28 mouse cellular contexts compared by ENCODE assay signal in genomic region chr5:150186676-150187075, GRCm38 (mm10).
DNase-seq lines count a peak whose midpoint lies in the region; ATAC-seq lines count a peak whose summit lies in the region.
"Had no signal": no experiment of that assay in that cellular context is flagged by ENCODE, and none has a peak within 500 bp of the region (broad histone marks: within the 10 kb centered on the region; RNA-seq: fewer than 3 reads in every experiment).

No protein-coding gene starts in this region.

- H3K36me3 ChIP-seq in liver, embryonic 12.5 days: no peaks in the 10 kb centered on the region
- no peaks in the 10 kb centered on the region for H3K36me3 ChIP-seq in liver, embryonic 11.5 days (ENCODE audit: control insufficient read depth, insufficient read depth, low read length)
- H3K36me3 ChIP-seq in liver, embryonic 16.5 days (ENCODE audit: control insufficient read depth, insufficient read depth): no peaks in the 10 kb centered on the region
- no peaks in the 10 kb centered on the region for H3K36me3 ChIP-seq in forebrain, embryonic 11.5 days (ENCODE audit: control insufficient read depth, insufficient read depth, low read length)
- H3K36me3 ChIP-seq: embryonic facial prominence, embryonic 12.5 days; embryonic facial prominence, embryonic 15.5 days; forebrain, embryonic 12.5 days; forebrain, embryonic 15.5 days; G1E; heart, embryonic 15.5 days had no signal

- peak; percentile 52; the same call in 1 of the 2 replicates for ATAC-seq in liver, embryonic 12.5 days
- no peak for ATAC-seq in liver, embryonic 11.5 days (replicated peaks; ENCODE audit: low FRiP score)
- ATAC-seq in common myeloid progenitor, adult 5-6 weeks (replicated peaks; ENCODE audit: low read depth, poor library complexity, severe bottlenecking): peak; percentile 26; the same call in 1 of the 2 replicates
- ATAC-seq in liver, embryonic 16.5 days (ENCODE audit: low read depth): peak; percentile 55
- peak; percentile 89 for ATAC-seq in megakaryocyte-erythroid progenitor cell, adult 5-6 weeks (replicated peaks; ENCODE audit: low FRiP score, low TSS enrichment, poor library complexity, severe bottlenecking)
- ATAC-seq in forebrain, embryonic 11.5 days (replicated peaks; ENCODE audit: low FRiP score): no peak
- ATAC-seq: forebrain, embryonic 15.5 days had no signal

- H3K27ac ChIP-seq in liver, embryonic 12.5 days: no peak overlapping the region
- no peak overlapping the region for H3K27ac ChIP-seq in liver, embryonic 11.5 days (ENCODE audit: low read depth, low read length)
- H3K27ac ChIP-seq in liver, embryonic 16.5 days (ENCODE audit: low read length): no peak overlapping the region
- no peak overlapping the region for H3K27ac ChIP-seq in forebrain, embryonic 11.5 days (ENCODE audit: low read depth, low read length)
- H3K27ac ChIP-seq: embryonic facial prominence, embryonic 12.5 days; embryonic facial prominence, embryonic 15.5 days; forebrain, embryonic 12.5 days; forebrain, embryonic 15.5 days; heart, embryonic 15.5 days; hindbrain, embryonic 12.5 days; hindbrain, embryonic 15.5 days had no signal

- H3K4me1 ChIP-seq in liver, embryonic 12.5 days: peaks cover 12% of the 10 kb centered on the region
- no peaks in the 10 kb centered on the region; the same call in 1 of the 2 replicates for H3K4me1 ChIP-seq in liver, embryonic 11.5 days (replicated peaks; ENCODE audit: control insufficient read depth, insufficient read depth, low read length)
- H3K4me1 ChIP-seq in liver, embryonic 16.5 days (ENCODE audit: control insufficient read depth, low read depth, low read length): peaks cover 3% of the 10 kb centered on the region; the same call in 1 of the 2 replicates
- no peaks in the 10 kb centered on the region for H3K4me1 ChIP-seq in forebrain, embryonic 11.5 days (replicated peaks; ENCODE audit: control insufficient read depth, insufficient read depth, low read length)
- H3K4me1 ChIP-seq: embryonic facial prominence, embryonic 12.5 days; embryonic facial prominence, embryonic 15.5 days; forebrain, embryonic 12.5 days; forebrain, embryonic 15.5 days; heart, embryonic 12.5 days; heart, embryonic 15.5 days; hindbrain, embryonic 12.5 days; hindbrain, embryonic 15.5 days had no signal

- WGBS in liver, embryonic 12.5 days (ENCODE audit: insufficient replicate concordance): 60% methylated on average over 4 of the region's 4 CpGs
- 82% methylated on average over 4 of the region's 4 CpGs for WGBS in liver, embryonic 11.5 days
- WGBS in liver, embryonic 16.5 days (ENCODE audit: insufficient replicate concordance): 45% methylated on average over 4 of the region's 4 CpGs
- WGBS in forebrain, embryonic 11.5 days: 89% methylated on average over 4 of the region's 4 CpGs

- no peak overlapping the region for H3K4me2 ChIP-seq in liver, embryonic 12.5 days
- no peak overlapping the region for H3K4me2 ChIP-seq in liver, embryonic 11.5 days
- H3K4me2 ChIP-seq in liver, embryonic 16.5 days (ENCODE audit: low read depth, low read length): no peak overlapping the region
- H3K4me2 ChIP-seq in forebrain, embryonic 11.5 days (ENCODE audit: low read depth, low read length, severe bottlenecking): no peak overlapping the region
- H3K4me2 ChIP-seq: embryonic facial prominence, embryonic 12.5 days; embryonic facial prominence, embryonic 15.5 days; forebrain, embryonic 12.5 days; forebrain, embryonic 15.5 days; heart, embryonic 12.5 days; heart, embryonic 15.5 days; hindbrain, embryonic 12.5 days; hindbrain, embryonic 15.5 days had no signal

- DNase-seq in liver, embryonic 11.5 days (ENCODE audit: low spot score): no peak
- DNase-seq in forebrain, embryonic 11.5 days (ENCODE audit: low spot score): no peak
- no peak for DNase-seq in heart, postnatal 14 days
- DNase-seq: adrenal gland, adult 8-10 months; adrenal gland, postnatal 25 days; B cell, adult 2 months; cerebellum, adult 11-12 months; cerebellum, adult 8-10 months; cerebellum, postnatal 10 days; cerebellum, postnatal 36 days; gastrocnemius, postnatal 25 days; heart, adult 18-20 months; heart, postnatal 10 days; heart, postnatal 4 days had no signal

- H3K9ac ChIP-seq in liver, embryonic 12.5 days: no peak overlapping the region
- no peak overlapping the region for H3K9ac ChIP-seq in liver, embryonic 11.5 days (ENCODE audit: low read depth, low read length)
- H3K9ac ChIP-seq in liver, embryonic 16.5 days (ENCODE audit: low read depth, low read length): no peak overlapping the region
- no peak overlapping the region for H3K9ac ChIP-seq in forebrain, embryonic 11.5 days (ENCODE audit: low read length)
- H3K9ac ChIP-seq: embryonic facial prominence, embryonic 12.5 days; embryonic facial prominence, embryonic 15.5 days; forebrain, embryonic 12.5 days; forebrain, embryonic 15.5 days; heart, embryonic 12.5 days; heart, embryonic 15.5 days; hindbrain, embryonic 12.5 days; hindbrain, embryonic 15.5 days had no signal

- H3K9me3 ChIP-seq in liver, embryonic 12.5 days (replicated peaks): 0 out of 2 replicates have a peak, but pooled peaks cover 3% of the 10 kb centered on the region
- peaks cover 4% of the 10 kb centered on the region; the same call in 1 of the 2 replicates for H3K9me3 ChIP-seq in liver, embryonic 11.5 days (ENCODE audit: control insufficient read depth, low read length)
- no peaks in the 10 kb centered on the region for H3K9me3 ChIP-seq in liver, embryonic 16.5 days (replicated peaks; ENCODE audit: control insufficient read depth, low read length)
- H3K9me3 ChIP-seq in forebrain, embryonic 11.5 days (ENCODE audit: control insufficient read depth, low read length): peaks cover 3% of the 10 kb centered on the region; the same call in 1 of the 2 replicates
- H3K9me3 ChIP-seq: embryonic facial prominence, embryonic 15.5 days; forebrain, embryonic 15.5 days; heart, embryonic 15.5 days; hindbrain, embryonic 15.5 days had no signal

- H3K27me3 ChIP-seq in liver, embryonic 12.5 days (replicated peaks): no peaks in the 10 kb centered on the region
- no peaks in the 10 kb centered on the region for H3K27me3 ChIP-seq in liver, embryonic 11.5 days (replicated peaks; ENCODE audit: control insufficient read depth, insufficient read depth, low read length)
- no peaks in the 10 kb centered on the region for H3K27me3 ChIP-seq in liver, embryonic 16.5 days (ENCODE audit: control insufficient read depth, insufficient read depth, low read depth, low read length)
- no peaks in the 10 kb centered on the region for H3K27me3 ChIP-seq in forebrain, embryonic 11.5 days (ENCODE audit: control insufficient read depth, insufficient read depth, low read length)
- H3K27me3 ChIP-seq: CH12.LX; embryonic facial prominence, embryonic 12.5 days; embryonic facial prominence, embryonic 15.5 days; forebrain, embryonic 12.5 days; forebrain, embryonic 15.5 days; heart, embryonic 12.5 days; heart, embryonic 15.5 days; hindbrain, embryonic 12.5 days; hindbrain, embryonic 15.5 days had no signal

- intact Hi-C loops in heart, postnatal 14 days (cut with DNase I): no loop called here

- no peak overlapping the region for H3K4me3 ChIP-seq in liver, embryonic 12.5 days
- H3K4me3 ChIP-seq in liver, embryonic 11.5 days (ENCODE audit: low read depth, low read length): no peak overlapping the region
- H3K4me3 ChIP-seq in liver, embryonic 16.5 days (ENCODE audit: low read depth, low read length): no peak overlapping the region
- no peak overlapping the region for H3K4me3 ChIP-seq in forebrain, embryonic 11.5 days (ENCODE audit: low read depth, low read length)
- H3K4me3 ChIP-seq: embryonic facial prominence, embryonic 12.5 days; embryonic facial prominence, embryonic 15.5 days; forebrain, embryonic 12.5 days; forebrain, embryonic 15.5 days; heart, embryonic 12.5 days; heart, embryonic 15.5 days; hindbrain, embryonic 12.5 days; hindbrain, embryonic 15.5 days had no signal

Comparison
In these comparisons a context has a peak if more than half of its experiments do, and no peak if none do; other contexts are left out.
1. ATAC-seq: peak in liver, embryonic 12.5 days (single experiment), common myeloid progenitor, adult 5-6 weeks (single experiment), liver, embryonic 16.5 days (single experiment) and megakaryocyte-erythroid progenitor cell, adult 5-6 weeks (single experiment); none in liver, embryonic 11.5 days (single experiment) and forebrain, embryonic 11.5 days (single experiment).